Mouse (Mus musculus) brain, embryonic 14.5 days (tissue): ENCODE data around the gene Rmi2. TPM values are rescaled to one million over a fixed set of nuclear protein-coding genes. Genes with fewer than 3 reads are reported as not detected.
"Not testable (repeated sequence)": the region's sequence is repeated elsewhere in the genome, so short reads cannot be mapped to it uniquely, and the experiment has no call there.

Experiments used
- DNase-seq: peaks from one replicate; pipeline ENCODE4 v3.0.0-alpha.2; 2011; ENCODE audit warnings: low read depth
- CTCF ChIP-seq: fragments of 200-500 bp; IDR thresholded peaks from 2 replicates; pipeline ENCODE4 v1.5.1; 2012; ENCODE audit warnings: inconsistent platforms, mild to moderate bottlenecking, moderate library complexity, borderline replicate concordance; ENCODE audit not compliant: insufficient read depth, insufficient read length; ENCODE audit errors: extremely low read depth
- POLR2A ChIP-seq: fragments of 200-500 bp; IDR thresholded peaks from 2 replicates; pipeline ENCODE4 v1.6.1; 2012; ENCODE audit warnings: mild to moderate bottlenecking, inconsistent platforms, borderline replicate concordance; ENCODE audit not compliant: poor library complexity, insufficient read depth, insufficient read length, severe bottlenecking; ENCODE audit errors: extremely low read depth
- polyA plus RNA-seq: library from polyadenylated mRNA; depleted of rRNA; stranded (reverse); fragments of >200 nt; gene quantifications from 2 replicates; pipeline ENCODE4 v1.2.3, GENCODE M21; 2012

Rmi2 gene
- polyA plus RNA-seq, 1 experiment = 2.3 TPM

GRCm38 (mm10) chr16:10850905-10851304 is 16.0 kb downstream of the Rmi2 start:
- DNase-seq = no peak
- TF ChIP-seq CTCF (no peak), POLR2A (no peak)

DNA sequence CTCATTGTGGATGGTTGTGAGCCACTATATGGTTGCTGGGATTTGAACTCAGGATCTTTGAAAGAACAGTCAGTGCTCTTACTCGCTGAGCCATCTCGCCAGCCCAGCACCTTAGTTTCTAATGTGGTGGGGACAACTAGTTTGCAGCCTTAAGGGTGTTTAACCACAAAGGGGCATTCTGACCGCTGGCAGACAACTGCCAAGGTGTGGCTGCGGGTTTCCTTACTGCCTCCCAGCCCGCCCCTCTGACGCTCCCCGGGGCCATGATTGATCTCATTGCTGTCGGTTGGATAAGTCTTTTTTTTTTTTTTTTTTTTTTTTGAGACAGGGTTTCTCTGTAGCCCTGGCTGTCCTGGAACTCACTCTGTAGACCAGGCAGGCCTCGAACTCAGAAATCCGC is 17.4 kb downstream of the Rmi2 start:
- not testable (repeated sequence) for DNase-seq

DNA sequence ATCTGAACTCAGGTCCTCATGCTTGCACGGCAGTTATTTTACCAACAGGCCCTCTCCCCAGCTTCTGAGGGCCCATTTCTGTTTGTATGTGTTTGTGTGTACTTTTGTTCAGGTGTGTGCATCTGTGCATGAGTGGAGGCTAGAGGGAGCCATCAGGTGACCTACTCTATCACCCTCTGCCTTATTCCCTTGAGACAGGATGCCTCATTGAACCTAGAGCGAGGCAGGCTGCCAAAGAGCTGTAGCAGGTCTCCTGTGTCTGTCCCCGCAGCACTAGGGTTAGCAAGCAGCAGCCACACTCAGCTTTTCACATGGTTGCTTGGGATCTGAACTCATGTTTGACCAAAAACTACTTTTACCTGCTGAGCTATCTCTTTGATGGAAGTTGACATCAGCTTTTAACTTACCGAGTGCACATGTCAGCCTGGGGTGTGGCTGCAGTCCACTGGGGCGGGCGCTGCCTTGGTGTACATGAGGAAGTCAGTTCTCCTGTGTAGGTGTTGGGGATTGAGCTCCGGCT is 24.9 kb downstream of the Rmi2 start:
- DNase-seq = no peak
- no peak for TF ChIP-seq CTCF
- TF ChIP-seq POLR2A = no peak

DNA sequence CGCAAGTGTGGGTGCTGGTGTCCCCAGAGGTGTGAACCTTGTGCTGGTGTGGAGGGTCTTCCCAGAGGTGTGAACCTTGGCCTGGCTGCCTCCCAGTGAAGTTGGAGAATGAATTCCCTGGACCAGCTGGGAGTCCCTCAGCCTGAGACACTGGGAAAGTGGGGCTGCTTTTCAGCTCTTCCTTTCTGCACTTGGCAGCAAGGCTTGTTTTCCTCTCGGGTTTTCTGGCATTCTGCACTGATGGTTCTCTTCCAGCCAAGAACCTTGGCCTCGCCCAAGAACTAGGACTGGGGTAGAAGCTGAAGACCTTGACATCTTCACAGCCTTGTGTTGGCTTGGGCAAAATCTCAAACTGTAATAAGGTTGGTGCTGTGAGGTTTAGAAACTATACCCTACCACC is 26.5 kb downstream of the Rmi2 start:
- DNase-seq = no peak
- TF ChIP-seq CTCF (no peak), POLR2A (no peak)

DNA sequence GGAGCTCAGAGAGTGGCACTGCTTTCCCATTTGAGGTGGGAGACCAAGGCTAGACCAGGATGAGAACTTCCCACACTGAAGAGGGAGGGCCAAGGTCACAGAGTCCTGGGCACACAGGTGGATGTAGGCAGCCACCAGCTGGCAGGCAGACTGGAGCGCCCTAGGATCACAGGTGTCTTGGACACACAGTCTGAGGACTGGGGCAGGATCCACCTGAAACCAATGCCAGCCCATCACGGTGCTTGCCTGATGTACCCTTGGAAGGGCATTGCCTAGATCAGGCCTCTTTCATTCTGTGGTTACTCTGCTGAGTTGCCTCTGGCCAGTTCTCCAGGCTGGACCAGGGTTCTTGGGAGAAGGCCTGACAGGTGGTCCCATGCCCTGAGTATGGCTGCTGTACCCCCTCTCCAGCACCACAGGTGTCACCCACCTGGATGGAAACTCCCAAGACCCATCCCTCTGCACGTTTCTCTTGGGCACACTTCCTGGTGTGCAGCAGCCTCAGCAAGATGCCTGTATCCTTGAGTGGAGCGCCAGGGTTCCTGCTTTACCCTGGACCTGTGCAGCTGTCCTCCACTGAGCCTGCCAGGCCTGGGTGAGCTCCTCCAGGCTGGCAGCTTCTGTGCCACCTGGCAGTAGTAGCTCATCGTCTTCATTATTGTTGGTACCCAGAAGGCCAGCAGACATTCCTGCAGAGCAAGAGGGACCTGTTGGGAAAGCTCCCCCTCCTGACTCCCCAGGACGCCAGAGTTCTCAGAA is 30.2 kb downstream of the Rmi2 start:
- DNase-seq = no peak
- TF ChIP-seq POLR2A (no peak), CTCF (no peak)

DNA sequence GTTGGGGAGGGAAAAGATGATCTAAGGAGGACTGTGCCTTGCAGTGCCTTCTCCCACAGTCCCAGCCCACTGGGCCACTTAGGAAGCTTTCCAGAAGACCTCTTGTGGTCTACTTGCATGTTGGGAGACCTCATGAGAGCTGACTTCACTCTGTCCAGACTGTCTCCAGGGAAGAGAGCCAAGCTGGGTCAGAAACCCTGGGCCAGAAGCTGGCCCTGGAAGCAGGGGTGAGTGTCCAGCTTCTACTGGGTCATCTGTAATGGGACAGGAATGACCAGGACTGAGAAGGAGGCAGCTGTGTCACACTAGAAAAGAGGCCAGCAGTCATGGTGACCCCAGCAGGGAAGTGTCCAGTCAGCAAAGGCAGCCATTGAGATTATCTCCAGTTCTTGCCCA is 30.7 kb downstream of the Rmi2 start:
- TF ChIP-seq POLR2A (no peak), CTCF (no peak)
- no peak for DNase-seq

GRCm38 (mm10) chr16:10866841-10867240 is 32.0 kb downstream of the Rmi2 start:
- DNase-seq = no peak
- TF ChIP-seq CTCF (no peak), POLR2A (no peak)

DNA sequence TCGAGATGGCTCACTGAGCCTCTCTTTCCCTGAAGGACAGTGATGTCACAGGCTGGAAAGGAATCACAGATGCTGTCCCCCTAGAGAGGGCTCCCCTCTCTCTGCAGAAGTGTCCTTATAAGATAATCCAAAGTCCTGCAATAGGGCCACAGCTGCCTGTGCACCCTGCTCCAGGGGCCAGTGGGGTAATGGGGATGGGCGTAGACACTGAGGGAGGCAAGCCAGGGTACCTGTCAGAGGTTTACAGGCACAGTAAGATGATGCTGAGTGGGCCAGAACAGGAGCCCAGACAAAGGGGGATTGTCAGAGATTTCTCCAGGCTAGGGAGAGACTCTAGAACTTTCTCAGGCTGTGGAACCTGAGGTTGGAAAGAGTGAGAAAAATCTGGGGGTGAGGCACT is 32.6 kb downstream of the Rmi2 start:
- TF ChIP-seq POLR2A = no peak
- TF ChIP-seq CTCF = no peak
- DNase-seq = no peak

GRCm38 (mm10) chr16:10867904-10868440 is 33.1 kb downstream of the Rmi2 start:
- no peak for TF ChIP-seq POLR2A
- peak; percentile 96 for TF ChIP-seq CTCF
- peak; percentile 39 for DNase-seq

DNA sequence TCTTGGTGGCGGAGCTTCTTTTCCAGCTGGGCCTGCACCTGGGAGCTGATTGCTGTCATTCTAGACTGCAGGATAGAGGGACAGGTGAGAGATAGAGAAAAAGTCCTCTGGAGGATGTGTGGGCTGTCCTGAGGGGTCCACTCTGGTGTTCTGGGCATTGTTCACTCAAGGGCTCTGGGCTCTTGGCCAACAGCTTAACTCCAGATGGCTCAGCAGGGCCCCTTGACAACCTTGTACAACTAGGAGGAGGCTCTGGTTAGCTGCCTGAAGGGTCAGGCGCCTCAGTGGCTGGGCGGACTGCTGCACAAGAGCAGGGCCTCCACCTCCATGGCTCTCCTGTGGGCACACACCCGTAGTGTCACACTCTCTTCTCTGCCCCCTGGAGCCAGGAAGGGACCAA is 36.1 kb downstream of the Rmi2 start:
- DNase-seq = peak; percentile 68
- TF ChIP-seq POLR2A = no peak
- TF ChIP-seq CTCF = no peak

- no peak for DNase-seq
- TF ChIP-seq CTCF = no peak
- no peak for TF ChIP-seq POLR2A
These were observed 38.0 kb downstream of the Rmi2 start for GRCm38 (mm10) chr16:10872825-10873360.

- TF ChIP-seq POLR2A (no peak), CTCF (peak; percentile 95)
- DNase-seq = peak; percentile 89
These were observed 38.8 kb downstream of the Rmi2 start for GRCm38 (mm10) chr16:10873654-10874053.
